Mouse (Mus musculus): ENCODE data around the gene Iqgap2. TPM values are rescaled to one million over a fixed set of nuclear protein-coding genes. Genes with fewer than 3 reads are reported as not detected.

Gene Iqgap2
- polyA plus RNA-seq, 1 experiment from 2014 or later: 9.7 TPM

- DNase-seq (ENCODE audit: low spot score): no peak
- 41% methylated on average over 5 of the region's 5 CpGs for WGBS
- no peaks in the 10 kb centered on the region for H3K27me3 ChIP-seq (ENCODE audit: low read depth, poor library complexity, severe bottlenecking)
- peaks cover 7% of the 10 kb centered on the region for H3K4me1 ChIP-seq
- no peaks in the 10 kb centered on the region for H3K9me3 ChIP-seq (replicated peaks)
- H3K27ac ChIP-seq: no peak overlapping the region
- no peaks in the 10 kb centered on the region for H3K36me3 ChIP-seq
- no peak overlapping the region for H3K4me3 ChIP-seq
These were observed 84.5 kb downstream of the Iqgap2 start for GRCm38 (mm10) chr13:95807106-95807750.

DNA sequence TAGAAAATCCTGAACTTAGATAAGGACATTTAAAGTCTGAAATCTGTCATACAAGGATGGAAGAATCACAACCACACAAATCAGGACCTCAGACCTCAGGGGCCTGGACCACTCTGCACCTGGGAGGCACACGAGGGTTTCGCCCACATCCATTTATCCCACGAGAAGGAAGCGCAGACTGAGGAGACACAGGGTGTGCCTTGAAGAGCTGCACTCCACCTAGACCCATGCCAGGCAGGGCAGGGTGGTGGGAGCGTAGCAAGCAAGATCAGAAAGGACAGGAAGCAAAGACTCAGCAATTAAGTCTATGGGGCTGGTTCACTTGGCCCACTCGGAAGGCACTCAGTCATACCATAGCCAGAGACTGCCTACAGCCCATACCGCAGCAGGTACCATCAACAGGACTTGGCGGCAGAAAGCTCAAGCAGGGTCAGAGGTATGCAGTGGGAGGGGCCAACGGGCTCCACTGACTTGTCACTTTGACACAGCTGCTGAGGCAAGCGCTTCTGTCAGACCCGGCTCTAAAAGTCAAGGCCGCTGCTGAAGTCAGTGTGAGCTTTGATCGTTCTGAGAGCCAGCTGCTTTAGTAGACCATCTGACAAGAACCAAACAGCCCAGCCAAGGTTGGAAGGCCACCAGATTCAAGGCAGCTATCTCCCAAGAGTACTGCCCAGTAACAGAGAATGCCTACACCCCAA is 86.1 kb downstream of the Iqgap2 start:
- no peak overlapping the region for H3K27ac ChIP-seq
- H3K9me3 ChIP-seq (replicated peaks): no peaks in the 10 kb centered on the region
- DNase-seq (ENCODE audit: low spot score): peak; percentile 40
- no peaks in the 10 kb centered on the region for H3K36me3 ChIP-seq
- H3K27me3 ChIP-seq (ENCODE audit: low read depth, poor library complexity, severe bottlenecking): no peaks in the 10 kb centered on the region
- 42% methylated on average over 13 of the region's 13 CpGs for WGBS
- H3K4me1 ChIP-seq: peaks cover 7% of the 10 kb centered on the region
- H3K4me3 ChIP-seq: no peak overlapping the region

- Histone ChIP-seq H3K4me3 (no peak overlapping the region), H3K27me3 (ENCODE audit: low read depth, poor library complexity, severe bottlenecking) (no peaks in the 10 kb centered on the region), H3K27ac (no peak overlapping the region), H3K4me1 (peaks cover 7% of the 10 kb centered on the region), H3K36me3 (no peaks in the 10 kb centered on the region), H3K9me3 (replicated peaks) (no peaks in the 10 kb centered on the region)
- DNase-seq (ENCODE audit: low spot score): no peak
- 71% methylated on average over 6 of the region's 6 CpGs for WGBS
These were observed 87.6 kb downstream of the Iqgap2 start for GRCm38 (mm10) chr13:95804113-95804512.

- no peak for DNase-seq (ENCODE audit: low spot score)
- Histone ChIP-seq H3K27me3 (ENCODE audit: low read depth, poor library complexity, severe bottlenecking) (no peaks in the 10 kb centered on the region), H3K36me3 (no peaks in the 10 kb centered on the region), H3K27ac (no peak overlapping the region), H3K9me3 (replicated peaks) (no peaks in the 10 kb centered on the region), H3K4me3 (no peak overlapping the region), H3K4me1 (peaks cover 5% of the 10 kb centered on the region)
- WGBS: 91% methylated on average over 9 of the region's 9 CpGs
These were observed 90.8 kb downstream of the Iqgap2 start for GRCm38 (mm10) chr13:95800925-95801324.

- 85% methylated on average over 4 of the region's 4 CpGs for WGBS
- Histone ChIP-seq H3K4me3 (no peak overlapping the region), H3K9me3 (replicated peaks) (no peaks in the 10 kb centered on the region), H3K27me3 (ENCODE audit: low read depth, poor library complexity, severe bottlenecking) (no peaks in the 10 kb centered on the region), H3K4me1 (peaks cover 8% of the 10 kb centered on the region; the same call in 1 of the 2 replicates), H3K27ac (no peak overlapping the region), H3K36me3 (no peaks in the 10 kb centered on the region)
- no peak for DNase-seq (ENCODE audit: low spot score)
These were observed 92.4 kb downstream of the Iqgap2 start for GRCm38 (mm10) chr13:95799322-95799721.

GRCm38 (mm10) chr13:95798721-95799120 is 93.0 kb downstream of the Iqgap2 start:
- Histone ChIP-seq H3K27ac (no peak overlapping the region), H3K4me3 (no peak overlapping the region), H3K4me1 (peaks cover 11% of the 10 kb centered on the region; the same call in 1 of the 2 replicates), H3K9me3 (replicated peaks) (no peaks in the 10 kb centered on the region), H3K27me3 (ENCODE audit: low read depth, poor library complexity, severe bottlenecking) (no peaks in the 10 kb centered on the region), H3K36me3 (no peaks in the 10 kb centered on the region)
- 64% methylated on average over 6 of the region's 6 CpGs for WGBS
- no peak for DNase-seq (ENCODE audit: low spot score)

DNA sequence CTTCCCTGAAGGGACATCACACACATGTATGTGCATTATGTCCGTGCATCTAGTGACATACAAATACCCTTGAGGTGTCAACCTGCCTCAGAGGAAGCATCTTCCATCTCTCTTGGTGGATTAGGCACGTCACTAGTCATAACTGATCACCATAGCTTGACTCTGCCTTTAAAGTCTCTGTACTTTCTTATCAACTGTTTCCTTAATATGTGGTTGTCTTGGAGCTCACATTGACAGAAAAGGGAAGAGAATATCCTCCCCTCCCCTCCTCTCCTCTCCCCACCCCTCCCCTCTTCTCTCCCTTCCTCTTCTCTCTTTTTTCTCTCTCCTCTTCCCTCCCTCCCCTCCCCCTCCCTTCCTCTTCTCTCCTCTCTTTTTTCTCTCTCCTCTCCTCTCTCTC is 94.2 kb downstream of the Iqgap2 start:
- H3K9me3 ChIP-seq (replicated peaks): no peaks in the 10 kb centered on the region
- no peak for DNase-seq (ENCODE audit: low spot score)
- H3K27me3 ChIP-seq (ENCODE audit: low read depth, poor library complexity, severe bottlenecking): no peaks in the 10 kb centered on the region
- H3K36me3 ChIP-seq: no peaks in the 10 kb centered on the region
- 95% methylated on average over 2 of the region's 2 CpGs for WGBS
- peaks cover 11% of the 10 kb centered on the region; the same call in 1 of the 2 replicates for H3K4me1 ChIP-seq
- no peak overlapping the region for H3K4me3 ChIP-seq
- H3K27ac ChIP-seq: no peak overlapping the region

DNA sequence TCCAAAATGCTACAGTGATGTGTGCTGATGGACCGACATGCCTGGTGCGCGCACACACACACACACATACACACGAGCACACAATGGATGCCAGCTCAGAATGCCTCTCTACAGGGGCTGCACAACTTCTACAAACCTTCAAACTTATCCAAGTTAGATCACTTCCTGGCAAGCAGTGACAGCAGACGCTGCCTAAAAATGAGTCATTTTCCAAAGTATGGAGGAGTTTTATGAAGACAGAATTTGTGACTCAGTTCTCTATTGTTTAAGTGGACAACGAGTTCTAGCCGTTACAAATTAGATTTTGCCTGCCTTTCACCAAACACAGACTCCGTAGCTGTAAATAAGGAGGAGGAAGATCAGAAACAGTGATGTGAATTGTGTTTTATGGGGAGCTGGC is 97.4 kb downstream of the Iqgap2 start:
- Histone ChIP-seq H3K27ac (no peak overlapping the region), H3K4me3 (no peak overlapping the region), H3K4me1 (peaks cover 13% of the 10 kb centered on the region; the same call in 1 of the 2 replicates), H3K36me3 (no peaks in the 10 kb centered on the region), H3K27me3 (ENCODE audit: low read depth, poor library complexity, severe bottlenecking) (no peaks in the 10 kb centered on the region), H3K9me3 (replicated peaks) (no peaks in the 10 kb centered on the region)
- DNase-seq (ENCODE audit: low spot score): no peak
- WGBS: 70% methylated on average over 8 of the region's 8 CpGs

- peaks cover 20% of the 10 kb centered on the region for H3K4me1 ChIP-seq
- H3K27me3 ChIP-seq (ENCODE audit: low read depth, poor library complexity, severe bottlenecking): no peaks in the 10 kb centered on the region
- 92% methylated on average over 6 of the region's 6 CpGs for WGBS
- H3K27ac ChIP-seq: no peak overlapping the region
- no peaks in the 10 kb centered on the region for H3K36me3 ChIP-seq
- no peaks in the 10 kb centered on the region for H3K9me3 ChIP-seq (replicated peaks)
- H3K4me3 ChIP-seq: no peak overlapping the region
- no peak for DNase-seq (ENCODE audit: low spot score)
These were observed 100.8 kb downstream of the Iqgap2 start for GRCm38 (mm10) chr13:95790883-95791282.

- 72% methylated on average over 10 of the region's 10 CpGs for WGBS
- H3K36me3 ChIP-seq: no peaks in the 10 kb centered on the region
These were observed 102.9 kb downstream of the Iqgap2 start for GRCm38 (mm10) chr13:95788631-95789376.

GRCm38 (mm10) chr13:95782969-95783332 is 108.8 kb downstream of the Iqgap2 start:
- Histone ChIP-seq H3K4me3 (no peak overlapping the region), H3K4me1 (peaks cover 39% of the 10 kb centered on the region), H3K27me3 (ENCODE audit: low read depth, poor library complexity, severe bottlenecking) (no peaks in the 10 kb centered on the region), H3K9me3 (replicated peaks) (no peaks in the 10 kb centered on the region), H3K27ac (no peak overlapping the region), H3K36me3 (no peaks in the 10 kb centered on the region)
- WGBS: 86% methylated on average over 2 of the region's 2 CpGs
- no peak for DNase-seq (ENCODE audit: low spot score)

More at GRCm38 (mm10) chr13:95788631-95789376, 102.9 kb downstream of the Iqgap2 start:
- Histone ChIP-seq H3K4me1 (peaks cover 20% of the 10 kb centered on the region), H3K27me3 (ENCODE audit: low read depth, poor library complexity, severe bottlenecking) (no peaks in the 10 kb centered on the region), H3K4me3 (no peak overlapping the region), H3K27ac (no peak overlapping the region), H3K9me3 (replicated peaks) (no peaks in the 10 kb centered on the region)
- DNase-seq (ENCODE audit: low spot score): no peak

- Histone ChIP-seq H3K9me3 (replicated peaks) (no peaks in the 10 kb centered on the region), H3K36me3 (no peaks in the 10 kb centered on the region), H3K4me3 (no peak overlapping the region), H3K4me1 (peaks cover 39% of the 10 kb centered on the region), H3K27ac (no peak overlapping the region), H3K27me3 (ENCODE audit: low read depth, poor library complexity, severe bottlenecking) (no peaks in the 10 kb centered on the region)
- 84% methylated on average over 15 of the region's 15 CpGs for WGBS
- DNase-seq (ENCODE audit: low spot score): no peak
These were observed 109.3 kb downstream of the Iqgap2 start for GRCm38 (mm10) chr13:95782311-95782968.
